Mouse (Mus musculus) thymus, postnatal 14 days (tissue): ENCODE measurements around the gene Cacna2d2.

Experiments
- DNase-seq: peaks from one replicate; pipeline ENCODE4 v3.0.0; 2021

Gene Cacna2d2

GRCm38 (mm10) chr9:107399491-107399971, at the start of gene Cacna2d2:
TSS of gene Cacna2d2 (plus strand) at chr9:107399612.
- DNase-seq: peak; percentile 17

- DNase-seq: no peak
Observed at GRCm38 (mm10) chr9:107354826-107355225, 44.6 kb upstream of the Cacna2d2 start.

- peak; percentile 64 for DNase-seq
Observed at GRCm38 (mm10) chr9:107355870-107356765, 43.3 kb upstream of the Cacna2d2 start.

GRCm38 (mm10) chr9:107357651-107358050, 41.8 kb upstream of the Cacna2d2 start:
- peak; percentile 68 for DNase-seq

GRCm38 (mm10) chr9:107360989-107361388, 38.4 kb upstream of the Cacna2d2 start:
- no peak for DNase-seq

GRCm38 (mm10) chr9:107366644-107367043, 32.8 kb upstream of the Cacna2d2 start:
- peak; percentile 57 for DNase-seq

GRCm38 (mm10) chr9:107368302-107368701, 31.1 kb upstream of the Cacna2d2 start:
- DNase-seq: no peak

- DNase-seq: no peak
Observed at GRCm38 (mm10) chr9:107369270-107370105, 29.9 kb upstream of the Cacna2d2 start.

GRCm38 (mm10) chr9:107370106-107370463, 29.3 kb upstream of the Cacna2d2 start:
- DNase-seq: no peak

- no peak for DNase-seq
Observed at GRCm38 (mm10) chr9:107372441-107372840, 27.0 kb upstream of the Cacna2d2 start.

- DNase-seq: peak; percentile 44
Observed at GRCm38 (mm10) chr9:107374623-107375022, 24.8 kb upstream of the Cacna2d2 start.

- DNase-seq: no peak
Observed at GRCm38 (mm10) chr9:107375451-107375850, 24.0 kb upstream of the Cacna2d2 start.

GRCm38 (mm10) chr9:107377961-107378512, 21.4 kb upstream of the Cacna2d2 start:
- DNase-seq: no peak

- DNase-seq: no peak
Observed at GRCm38 (mm10) chr9:107381723-107382122, 17.7 kb upstream of the Cacna2d2 start.

- no peak for DNase-seq
Observed at GRCm38 (mm10) chr9:107384396-107384795, 15.0 kb upstream of the Cacna2d2 start.

GRCm38 (mm10) chr9:107386722-107387121, 12.7 kb upstream of the Cacna2d2 start:
- peak; percentile 56 for DNase-seq

- DNase-seq: no peak
Observed at GRCm38 (mm10) chr9:107387708-107388107, 11.7 kb upstream of the Cacna2d2 start.

- no peak for DNase-seq
Observed at GRCm38 (mm10) chr9:107388263-107388662, 11.1 kb upstream of the Cacna2d2 start.

- no peak for DNase-seq
Observed at GRCm38 (mm10) chr9:107396397-107396796, 3.0 kb upstream of the Cacna2d2 start.

GRCm38 (mm10) chr9:107398968-107399367, 444 bp upstream of the Cacna2d2 start:
- DNase-seq: no peak

GRCm38 (mm10) chr9:107400060-107400511, 674 bp downstream of the Cacna2d2 start:
- DNase-seq: no peak

- no peak for DNase-seq
Observed at GRCm38 (mm10) chr9:107400666-107401285, 1.4 kb downstream of the Cacna2d2 start.

- DNase-seq: no peak
Observed at GRCm38 (mm10) chr9:107403116-107403515, 3.7 kb downstream of the Cacna2d2 start.
